Comparison of ENCODE assay signal across 27 mouse cellular contexts in genomic region chr4:131786800-131787199, GRCm38 (mm10). TPM values are rescaled to one million over a fixed set of nuclear protein-coding genes. Genes with fewer than 3 reads are reported as not detected.
DNase-seq lines count a peak whose midpoint lies in the region; ATAC-seq and TF ChIP-seq lines count a peak whose summit lies in the region.
"Had no signal": no experiment of that assay in that cellular context is flagged by ENCODE, and none has a peak within 500 bp of the region (broad histone marks: within the 10 kb centered on the region; RNA-seq: fewer than 3 reads in every experiment).

No protein-coding gene starts in this region.

- H3K4me3 ChIP-seq in kidney, adult 2 months (ENCODE audit: insufficient read depth, low read depth, low read length) = no peak overlapping the region
- H3K4me3 ChIP-seq in kidney, embryonic 15.5 days (replicated peaks) = no peak overlapping the region
- H3K4me3 ChIP-seq: embryonic facial prominence, embryonic 12.5 days; forebrain, embryonic 15.5 days; heart, embryonic 15.5 days; hindbrain, embryonic 12.5 days; intestine, embryonic 15.5 days; liver, embryonic 12.5 days; midbrain, embryonic 10.5 days; midbrain, embryonic 15.5 days had no signal

- H3K36me3 ChIP-seq in kidney, adult 2 months (ENCODE audit: control insufficient read depth, insufficient read depth, low read length) = no peaks in the 10 kb centered on the region
- H3K36me3 ChIP-seq in kidney, embryonic 15.5 days = peaks cover 7% of the 10 kb centered on the region
- H3K36me3 ChIP-seq: forebrain, embryonic 15.5 days; heart, embryonic 15.5 days; hindbrain, embryonic 12.5 days; intestine, embryonic 15.5 days; liver, embryonic 12.5 days; midbrain, embryonic 15.5 days had no signal

- DNase-seq in kidney, adult 2 months = peak; percentile 49
- peak; percentile 30 to 42 for DNase-seq in kidney, postnatal 36 days
- peak; percentile 77 for DNase-seq in lung, postnatal 10 days
- DNase-seq in right cerebral cortex, postnatal 10 days (ENCODE audit: low spot score in 2 of 2) = no peak
- no peak for DNase-seq in gastrocnemius, postnatal 14 days
- DNase-seq in right cerebral cortex, adult 18-20 months = no peak
- DNase-seq: adrenal gland, postnatal 14 days; cerebellum, adult 11-12 months; cerebellum, adult 9-11 months; embryo, embryonic 11 days; layer of hippocampus, postnatal 36 days; left cerebral cortex, postnatal 4 days; liver, postnatal 0 days; thymus, adult 2 months; thymus, postnatal 36 days had no signal

- H3K27ac ChIP-seq in kidney, adult 2 months (ENCODE audit: insufficient read depth, low read depth, low read length) = no peak overlapping the region
- H3K27ac ChIP-seq in kidney, embryonic 15.5 days = no peak overlapping the region
- H3K27ac ChIP-seq: embryonic facial prominence, embryonic 12.5 days; forebrain, embryonic 15.5 days; heart, embryonic 15.5 days; hindbrain, embryonic 12.5 days; hindbrain, postnatal 0 days; intestine, embryonic 15.5 days; liver, embryonic 12.5 days; midbrain, embryonic 10.5 days; midbrain, embryonic 15.5 days had no signal

- H3K27me3 ChIP-seq in kidney, adult 2 months (replicated peaks; ENCODE audit: control insufficient read depth, insufficient read depth, low read length) = no peaks in the 10 kb centered on the region
- no peaks in the 10 kb centered on the region for H3K27me3 ChIP-seq in kidney, embryonic 15.5 days
- H3K27me3 ChIP-seq: embryonic facial prominence, embryonic 12.5 days; forebrain, embryonic 15.5 days; heart, embryonic 15.5 days; hindbrain, embryonic 12.5 days; intestine, embryonic 15.5 days; midbrain, embryonic 15.5 days had no signal

- no peak for ATAC-seq in kidney, embryonic 15.5 days (replicated peaks; ENCODE audit: low FRiP score)
- ATAC-seq: forebrain, embryonic 15.5 days; hindbrain, postnatal 0 days; intestine, embryonic 15.5 days; liver, embryonic 12.5 days; liver, postnatal 0 days; midbrain, embryonic 15.5 days; Patski had no signal

- 81% methylated on average over 7 of the region's 7 CpGs for WGBS in kidney, adult 2 months
- 90% methylated on average over 7 of the region's 7 CpGs for WGBS in kidney, embryonic 15.5 days

- no peaks in the 10 kb centered on the region for H3K4me1 ChIP-seq in kidney, adult 2 months (ENCODE audit: control insufficient read depth, insufficient read depth, low read length)
- H3K4me1 ChIP-seq in kidney, embryonic 15.5 days = peaks cover 10% of the 10 kb centered on the region
- H3K4me1 ChIP-seq: forebrain, embryonic 15.5 days; intestine, embryonic 15.5 days; liver, embryonic 12.5 days; midbrain, embryonic 15.5 days had no signal

- no peak overlapping the region for H3K4me2 ChIP-seq in kidney, embryonic 15.5 days
- H3K4me2 ChIP-seq: embryonic facial prominence, embryonic 12.5 days; forebrain, embryonic 15.5 days; heart, embryonic 15.5 days; hindbrain, embryonic 12.5 days; intestine, embryonic 15.5 days; liver, embryonic 12.5 days; midbrain, embryonic 15.5 days had no signal

- TF ChIP-seq POLR2A in kidney, adult 2 months (IDR thresholded peaks at IDR 0.05; ENCODE audit: low read depth, low read length) = no peak

- intact Hi-C loops in gastrocnemius, postnatal 14 days (cut with DNase I; ENCODE audit: low total_unique reads) = loop anchor here (10.0 kb wide), 1 partner anchor 48 kb away; the partner anchor contains the start of gene Ptpru

- no peak overlapping the region for H3K9ac ChIP-seq in kidney, embryonic 15.5 days
- H3K9ac ChIP-seq: embryonic facial prominence, embryonic 12.5 days; forebrain, embryonic 15.5 days; heart, embryonic 15.5 days; hindbrain, embryonic 12.5 days; intestine, embryonic 15.5 days; liver, embryonic 12.5 days; liver, postnatal 0 days; midbrain, embryonic 15.5 days had no signal

- no peak for TF ChIP-seq CTCF in kidney, adult 2 months (conservative IDR thresholded peaks at IDR 0.05; ENCODE audit: insufficient read depth, insufficient read length, low read depth, low read length)

- H3K9me3 ChIP-seq in kidney, embryonic 15.5 days (replicated peaks) = no peaks in the 10 kb centered on the region
- H3K9me3 ChIP-seq: embryonic facial prominence, embryonic 12.5 days; forebrain, embryonic 15.5 days; heart, embryonic 15.5 days; hindbrain, embryonic 12.5 days; intestine, embryonic 15.5 days; liver, embryonic 12.5 days; midbrain, embryonic 10.5 days; midbrain, embryonic 15.5 days had no signal

RNA-seq across cellular contexts. Expression of gene Ptpru, which starts 51.3 kb away (rescaled TPM):
- polyA plus RNA-seq in kidney, adult 2 months (2012; rRNA removed) = 19.5 and 22.0 TPM in 2 replicates
- polyA plus RNA-seq in kidney, embryonic 15.5 days (2015; fragmentation: Nextera tagmentation; extraction: Ambion mirVana) = 30.3 TPM in 2 replicates
- total RNA-seq in gastrocnemius, postnatal 14 days (2021) = 1 to 10 TPM; 1.1 to 1.5 TPM
- total RNA-seq: neutrophil, adult 5-6 weeks had no signal

RNA-seq across cellular contexts. Expression of gene Mecr, which starts 56.5 kb away (rescaled TPM):
- polyA plus RNA-seq in kidney, adult 2 months (2012; rRNA removed) = 64.5 and 67.4 TPM in 2 replicates
- polyA plus RNA-seq in kidney, embryonic 15.5 days (2015; fragmentation: Nextera tagmentation; extraction: Ambion mirVana) = 45.8 and 47.4 TPM in 2 replicates
- total RNA-seq in gastrocnemius, postnatal 14 days (2021) = 10 to 100 TPM; 19.2 to 25.7 TPM

Comparison
In these comparisons a context has a peak if more than half of its experiments do, and no peak if none do; other contexts are left out.
1. DNase-seq: peak in kidney, adult 2 months (single experiment), kidney, postnatal 36 days (2 of 2) and lung, postnatal 10 days (single experiment); none in right cerebral cortex, postnatal 10 days (0 of 2), gastrocnemius, postnatal 14 days (single experiment) and right cerebral cortex, adult 18-20 months (single experiment).